Mouse (Mus musculus) liver, postnatal 0 days (tissue): Measurements from ENCODE around the gene Bhlhe40. TPM values are rescaled to one million over a fixed set of nuclear protein-coding genes. Genes with fewer than 3 reads are reported as not detected.

Source experiments
- ATAC-seq: fragments of 200-750 bp; cut with Nextera tagmentation; 2 replicates; pipeline ENCODE4 v1.8.0; 2017; ENCODE audit warnings: mild to moderate bottlenecking, moderate library complexity
- DNase-seq: peaks from one replicate; pipeline ENCODE4 v3.0.0-alpha.2; 2016
- H3K27ac ChIP-seq: fragments of 300-500 bp; sonication (generic); 2 replicates; pipeline ENCODE4 v1.5.1; 2014; ENCODE audit warnings: antibody characterized with exemption, moderate library complexity, mild to moderate bottlenecking, low read depth
- H3K27me3 ChIP-seq: fragments of 300-500 bp; sonication (generic); 2 replicates; pipeline ENCODE4 v1.6.1; 2014; ENCODE audit warnings: low read length, control low read depth, mixed read lengths; ENCODE audit not compliant: insufficient read depth
- H3K36me3 ChIP-seq: fragments of 300-500 bp; sonication (generic); replicated peaks from 2 replicates; pipeline ENCODE4 v1.6.1; 2014; ENCODE audit warnings: mild to moderate bottlenecking, control low read depth, low read length, moderate library complexity, mixed read lengths; ENCODE audit not compliant: insufficient read depth
- H3K4me1 ChIP-seq: fragments of 300-500 bp; sonication (generic); 2 replicates; pipeline ENCODE4 v1.6.1; 2014; ENCODE audit warnings: antibody characterized with exemption, mild to moderate bottlenecking, control low read depth; ENCODE audit not compliant: insufficient read depth
- H3K4me2 ChIP-seq: fragments of 300-500 bp; sonication (generic); 2 replicates; pipeline ENCODE4 v1.6.1; 2014; ENCODE audit warnings: low read depth, mild to moderate bottlenecking, low read length, moderate library complexity, mixed read lengths
- H3K4me3 ChIP-seq: fragments of 300-500 bp; sonication (generic); 2 replicates; pipeline ENCODE4 v1.5.1; 2014; ENCODE audit warnings: low read depth, low read length
- H3K9ac ChIP-seq: fragments of 300-500 bp; sonication (generic); replicated peaks from 2 replicates; pipeline ENCODE4 v1.6.1; 2014; ENCODE audit warnings: mild to moderate bottlenecking, moderate library complexity
- H3K9me3 ChIP-seq: fragments of 300-500 bp; sonication (generic); 2 replicates; pipeline ENCODE4 v1.6.1; 2016; ENCODE audit warnings: mild to moderate bottlenecking, control low read depth, low read length, mixed read lengths
- CTCF ChIP-seq: sonication (generic); IDR thresholded peaks from 2 replicates; pipeline ENCODE4 v1.5.1; 2016; ENCODE audit warnings: antibody characterized with exemption, low read depth
- EP300 ChIP-seq: IDR thresholded peaks from 2 replicates; pipeline ENCODE4 v1.6.1; 2016; ENCODE audit warnings: antibody characterized with exemption, low read depth, mild to moderate bottlenecking
- WGBS: fragments of 180-500 bp; shearing (Covaris S2); extraction: QIAGEN DNeasy Blood & Tissue Kit; methylation state at CpG from one replicate; pipeline ENCODE4 v1.1.7; 2014; ENCODE audit not compliant: insufficient replicate concordance; 5-methylcytosine and 5-hydroxymethylcytosine counted together
- polyA plus RNA-seq: library from polyadenylated mRNA; unstranded; fragments of >200 nt; fragmentation: Nextera tagmentation; extraction: Ambion mirVana; gene quantifications from 2 replicates; pipeline ENCODE4 v1.2.1, GENCODE M21; 2015

Gene Bhlhe40
- polyA plus RNA-seq, 1 experiment from 2014 or later = 19.1 TPM

DNA sequence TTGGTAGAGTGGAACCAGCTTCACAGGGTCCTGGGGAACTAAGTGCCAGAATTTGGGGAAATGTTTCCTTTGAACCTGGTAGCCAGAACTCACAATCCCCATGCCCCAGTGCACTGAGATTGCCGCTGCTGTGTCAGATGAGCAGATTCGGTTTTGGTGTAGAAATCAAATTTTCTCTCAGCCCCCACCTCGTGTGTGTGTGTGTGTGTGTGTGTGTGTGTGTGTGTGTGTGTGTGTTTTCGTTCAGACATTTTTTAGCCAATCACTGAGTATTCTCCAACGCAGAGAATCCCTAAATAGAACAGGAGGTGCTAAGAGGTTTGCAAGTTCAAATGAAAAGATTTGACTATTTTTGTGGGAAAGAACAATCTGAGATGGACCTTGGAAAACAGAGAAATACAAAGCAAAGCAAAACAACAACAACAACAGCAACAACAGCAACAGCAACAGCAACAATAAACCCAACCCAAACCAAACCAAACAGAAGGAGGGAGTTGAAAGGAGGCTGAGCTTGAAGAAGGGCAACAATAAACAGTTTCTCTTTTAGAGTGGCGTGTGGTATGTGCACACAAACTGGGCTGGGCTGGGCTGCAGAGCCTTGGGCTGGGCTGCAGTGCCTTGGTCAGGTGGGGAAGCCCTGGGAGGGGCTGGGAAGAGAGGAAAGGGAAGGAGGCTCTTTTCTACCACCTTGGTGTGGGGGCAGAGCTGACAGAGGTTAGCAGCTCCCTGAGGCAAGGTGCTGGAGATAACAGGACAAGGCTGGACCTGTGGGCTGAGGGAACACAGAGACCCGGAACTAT lies 52.9 kb downstream of the Bhlhe40 start:
- TF ChIP-seq EP300 (no peak), CTCF (no peak)
- no peaks in the 10 kb centered on the region for H3K27me3 ChIP-seq
- H3K4me1 ChIP-seq = peaks cover 8% of the 10 kb centered on the region
- H3K9me3 ChIP-seq = no peaks in the 10 kb centered on the region
- DNase-seq = no peak
- H3K27ac ChIP-seq = no peak overlapping the region
- no peak overlapping the region for H3K4me2 ChIP-seq
- ATAC-seq = no peak
- WGBS = 54% methylated on average over 7 of the region's 7 CpGs
- H3K4me3 ChIP-seq = no peak overlapping the region
- H3K9ac ChIP-seq = no peak overlapping the region
- no peaks in the 10 kb centered on the region for H3K36me3 ChIP-seq

Other genes starting within 250 kb of the Bhlhe40 start
- gene Arl8b, start 122.5 kb downstream of the Bhlhe40 start, polyA plus RNA-seq = 33.2 and 34.5 TPM in 2 replicates
- 23.1 and 25.7 TPM in 2 replicates for gene Edem1, start 168.0 kb downstream of the Bhlhe40 start, polyA plus RNA-seq